Mouse (Mus musculus) CH12.LX (cell line): ENCODE measurements around the gene Sema3a. TPM values are rescaled to one million over a fixed set of nuclear protein-coding genes. Genes with fewer than 3 reads are reported as not detected.

Experiments used
- DNase-seq: peaks from one replicate; pipeline ENCODE4 v3.0.0-alpha.2; 2013; ENCODE audit errors: extremely low read depth
- H3K27ac ChIP-seq: 2 replicates; pipeline ENCODE4 v1.5.1; 2012; ENCODE audit warnings: low read depth, mild to moderate bottlenecking, control low read depth, moderate library complexity; ENCODE audit not compliant: insufficient read depth
- H3K27me3 ChIP-seq: replicated peaks from 2 replicates; pipeline ENCODE3; 2012; ENCODE audit warnings: inconsistent platforms
- H3K36me3 ChIP-seq, 2 experiments: replicated peaks in 1 of 2; 2 replicates each; pipeline versions ENCODE3 to v1.6.1; 2012; ENCODE audit warnings: inconsistent platforms in 1 of 2, low read length in 1 of 2, mild to moderate bottlenecking in 1 of 2, mixed read lengths in 1 of 2, moderate library complexity in 1 of 2; ENCODE audit not compliant: control insufficient read depth in 1 of 2, insufficient read depth in 1 of 2
- H3K4me1 ChIP-seq, 2 experiments: 2 replicates each; pipeline ENCODE4 v1.6.1; 2012; ENCODE audit warnings: inconsistent platforms in 1 of 2, moderate library complexity in 1 of 2; ENCODE audit not compliant: insufficient read depth in 2 of 2, control insufficient read depth in 1 of 2
- H3K4me2 ChIP-seq: 2 replicates; pipeline ENCODE4 v1.6.1; 2012; ENCODE audit warnings: low read depth, mild to moderate bottlenecking, control low read depth; ENCODE audit not compliant: poor library complexity, insufficient read depth, severe bottlenecking
- H3K4me3 ChIP-seq, 3 experiments: fragments of 150-350 bp in 1 of 3; sonication (generic) in 1 of 3; replicated peaks in 1 of 3; 2 replicates each; pipeline versions ENCODE3 to v1.5.1; 2011 to 2012; ENCODE audit warnings: low read depth in 2 of 3, low read length in 2 of 3, mild to moderate bottlenecking in 2 of 3, moderate library complexity in 2 of 3, control low read depth in 1 of 3, improper control_type of control experiment in 1 of 3, inconsistent platforms in 1 of 3, mixed read lengths in 1 of 3; ENCODE audit not compliant: poor library complexity in 1 of 3
- H3K79me2 ChIP-seq: replicated peaks from 2 replicates; pipeline ENCODE4 v1.6.1; 2012; ENCODE audit warnings: mild to moderate bottlenecking, moderate library complexity; ENCODE audit not compliant: control insufficient read depth, poor library complexity, insufficient read depth, severe bottlenecking; ENCODE audit errors: extremely low read depth
- H3K9ac ChIP-seq: 2 replicates; pipeline ENCODE4 v1.6.1; 2012; ENCODE audit warnings: low read depth, mild to moderate bottlenecking, control low read depth, moderate library complexity; ENCODE audit not compliant: insufficient read depth
- H3K9me3 ChIP-seq: replicated peaks from 2 replicates; pipeline ENCODE3; 2012; ENCODE audit warnings: low read length, inconsistent platforms, mixed read lengths
- CHD2 ChIP-seq: IDR thresholded peaks from 2 replicates; pipeline ENCODE4 v1.6.1; 2011; ENCODE audit warnings: low read length, improper control_type of control experiment
- CTCF ChIP-seq, 2 experiments: IDR thresholded peaks in 1 of 2; conservative IDR thresholded peaks in 1 of 2; 2 replicates each; pipeline ENCODE4 v1.5.1; 2011 to 2012; ENCODE audit warnings: low read depth in 2 of 2, low read length in 2 of 2, improper control_type of control experiment in 1 of 2, inconsistent platforms in 1 of 2, mild to moderate bottlenecking in 1 of 2, moderate library complexity in 1 of 2
- ELF1 ChIP-seq: IDR thresholded peaks from 2 replicates; pipeline ENCODE4 v1.6.1; 2014; ENCODE audit warnings: low read depth, mild to moderate bottlenecking, inconsistent platforms, low read length, improper control_type of control experiment
- EP300 ChIP-seq: IDR thresholded peaks from 2 replicates; pipeline ENCODE4 v1.6.1; 2011; ENCODE audit warnings: low read length, improper control_type of control experiment
- ETS1 ChIP-seq: conservative IDR thresholded peaks from 2 replicates; pipeline ENCODE4 v1.6.1; 2012; ENCODE audit warnings: low read depth, mild to moderate bottlenecking, inconsistent platforms, low read length, improper control_type of control experiment, moderate library complexity
- GABPA ChIP-seq: IDR thresholded peaks from 2 replicates; pipeline ENCODE4 v1.6.1; 2012; ENCODE audit warnings: low read depth, low read length, improper control_type of control experiment, inconsistent platforms; ENCODE audit not compliant: insufficient replicate concordance
- HCFC1 ChIP-seq: IDR thresholded peaks from 2 replicates; pipeline ENCODE4 v1.6.1; 2012; ENCODE audit warnings: low read depth, mild to moderate bottlenecking, inconsistent platforms, low read length, improper control_type of control experiment
- KAT2A ChIP-seq: IDR thresholded peaks from 2 replicates; pipeline ENCODE4 v1.6.1; 2012; ENCODE audit warnings: low read length, improper control_type of control experiment, inconsistent platforms; ENCODE audit not compliant: insufficient replicate concordance
- MAFK ChIP-seq: IDR thresholded peaks from 2 replicates; pipeline ENCODE4 v1.6.1; 2011; ENCODE audit warnings: low read length, improper control_type of control experiment; ENCODE audit not compliant: insufficient replicate concordance
- MAX ChIP-seq: IDR thresholded peaks from 2 replicates; pipeline ENCODE4 v1.6.1; 2011; ENCODE audit warnings: low read length, improper control_type of control experiment
- MEF2A ChIP-seq: IDR thresholded peaks from 2 replicates; pipeline ENCODE4 v1.6.1; 2014; ENCODE audit warnings: low read depth, mild to moderate bottlenecking, inconsistent platforms, low read length, improper control_type of control experiment, borderline replicate concordance
- NRF1 ChIP-seq: IDR thresholded peaks from 2 replicates; pipeline ENCODE4 v1.6.1; 2014; ENCODE audit warnings: low read depth, mild to moderate bottlenecking, inconsistent platforms, low read length, improper control_type of control experiment, moderate library complexity
- PAX5 ChIP-seq: IDR thresholded peaks from 2 replicates; pipeline ENCODE4 v1.6.1; 2012; ENCODE audit warnings: low read length, inconsistent platforms, mixed read lengths
- POLR2A ChIP-seq: IDR thresholded peaks from 2 replicates; pipeline ENCODE4 v1.6.1; 2011; ENCODE audit warnings: low read depth, mild to moderate bottlenecking, improper control_type of control experiment, low read length
- POLR2AphosphoS2 ChIP-seq: IDR thresholded peaks from 2 replicates; pipeline ENCODE4 v1.6.1; 2011; ENCODE audit warnings: low read depth, low read length, improper control_type of control experiment
- RCOR1 ChIP-seq: conservative IDR thresholded peaks from 2 replicates; pipeline ENCODE4 v1.6.1; 2012; ENCODE audit warnings: low read depth, mild to moderate bottlenecking, inconsistent platforms, low read length, improper control_type of control experiment
- SMC3 ChIP-seq: IDR thresholded peaks from 2 replicates; pipeline ENCODE4 v1.6.1; 2011; ENCODE audit warnings: low read depth, low read length, improper control_type of control experiment
- TBP ChIP-seq: conservative IDR thresholded peaks from 2 replicates; pipeline ENCODE4 v1.6.1; 2011; ENCODE audit warnings: low read depth, low read length, improper control_type of control experiment
- UBTF ChIP-seq: IDR thresholded peaks from 2 replicates; pipeline ENCODE4 v1.6.1; 2012; ENCODE audit warnings: low read depth, mild to moderate bottlenecking, inconsistent platforms, low read length, improper control_type of control experiment, moderate library complexity
- USF1 ChIP-seq: IDR thresholded peaks from 2 replicates; pipeline ENCODE4 v1.6.1; 2014; ENCODE audit warnings: low read depth, mild to moderate bottlenecking, inconsistent platforms, low read length, improper control_type of control experiment
- ZKSCAN1 ChIP-seq: IDR thresholded peaks from 2 replicates; pipeline ENCODE4 v1.6.1; 2012; ENCODE audit warnings: low read depth, inconsistent platforms, low read length, improper control_type of control experiment, borderline replicate concordance
- dilution Hi-C: fragments of 300-500 bp; cut with MboI; formaldehyde crosslinking; loops from 2 replicates; pipeline ENCODE4 v1.14.3; 2020; ENCODE audit warnings: low sequenced_read_pairs; ENCODE audit not compliant: extremely low pct_unique_long_range_greater_than_20kb, extremely low pct_ligation_motif_present
- in situ Hi-C: fragments of 300-500 bp; cut with MboI; formaldehyde crosslinking; loops from 3 replicates; pipeline ENCODE4 v1.14.3; 2019; ENCODE audit warnings: low sequenced_read_pairs, low pct_ligation_motif_present, low pct_unique_long_range_greater_than_20kb, mixed read lengths
- polyA plus RNA-seq: library from polyadenylated mRNA; unstranded; fragments of >175 nt; gene quantifications from 2 replicates; pipeline ENCODE4 v1.2.1, GENCODE M21; 2012; ENCODE audit warnings: low read depth; ENCODE audit not compliant: insufficient read length
- total RNA-seq, 2 experiments: library from RNA; depleted of rRNA; stranded (reverse); fragments of 300-350 nt in 1 of 2; fragments of >200 nt in 1 of 2; gene quantifications; 2 replicates each; pipeline ENCODE4 v1.2.3; 2012 to 2014

The Sema3a gene
- total and polyA plus RNA-seq, 3 experiments = not detected

DNA sequence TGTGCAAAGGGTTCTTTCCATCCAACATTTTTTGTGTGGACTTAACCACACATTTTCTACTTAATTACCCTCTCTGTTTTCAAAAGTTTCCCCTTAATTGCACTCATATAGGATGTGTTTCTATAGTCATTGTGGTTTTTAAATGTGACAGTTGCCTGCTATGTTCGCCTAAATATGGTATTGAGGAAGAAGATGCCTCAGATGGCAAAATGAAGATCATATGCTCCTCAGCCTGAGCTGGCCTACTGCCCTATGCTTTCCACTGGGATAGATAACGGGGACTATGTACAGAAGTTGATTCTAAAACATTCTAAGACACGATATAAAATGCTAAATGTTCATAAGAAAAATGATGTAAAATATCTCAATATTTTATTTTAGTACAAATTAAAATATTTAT is 138.3 kb downstream of the Sema3a start:
- Histone ChIP-seq H3K27ac (no peak overlapping the region), H3K4me1 (no peaks in the 10 kb centered on the region), H3K4me3 (no peak overlapping the region), H3K4me2 (no peak overlapping the region), H3K9me3 (peaks cover 25% of the 10 kb centered on the region), H3K79me2 (no peaks in the 10 kb centered on the region), H3K9ac (no peak overlapping the region), H3K36me3 (no peaks in the 10 kb centered on the region), H3K27me3 (no peaks in the 10 kb centered on the region)
- dilution Hi-C loops (no loop called here), in situ Hi-C loops (no loop called here)
- no peak for TF ChIP-seq CTCF (conservative IDR thresholded peaks at IDR 0.05 in 1 of 2, IDR thresholded peaks at IDR 0.05 in 1 of 2; ENCODE audit: low read depth in 2 of 2, low read length in 2 of 2)
- no peak for TF ChIP-seq HCFC1
- TF ChIP-seq RCOR1 = no peak
- no peak for TF ChIP-seq MEF2A
- TF ChIP-seq CHD2 = no peak
- TF ChIP-seq ELF1 = no peak
- TF ChIP-seq SMC3 = no peak
- no peak for TF ChIP-seq POLR2A
- no peak for TF ChIP-seq MAFK
- DNase-seq = no peak

DNA sequence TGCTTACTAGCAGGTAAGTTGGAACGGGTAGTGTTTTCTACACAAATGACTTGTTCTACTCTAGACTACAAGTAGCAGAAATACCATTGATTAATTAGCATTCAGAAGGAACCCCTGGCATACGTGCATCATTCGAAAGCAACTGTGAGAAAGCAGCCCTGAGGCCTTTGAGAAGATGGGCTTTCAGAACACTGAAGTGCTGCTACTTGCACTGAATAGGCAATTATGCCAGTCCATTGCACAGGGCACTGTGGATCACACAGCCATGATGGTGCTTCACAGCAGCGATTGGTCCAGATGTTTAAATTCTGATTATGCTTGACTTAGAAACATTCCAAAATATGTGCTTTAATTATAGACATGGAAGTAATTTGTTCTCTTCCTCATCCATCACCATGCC is 187.5 kb downstream of the Sema3a start:
- Histone ChIP-seq H3K27me3 (no peaks in the 10 kb centered on the region), H3K4me3 (no peak overlapping the region), H3K79me2 (no peaks in the 10 kb centered on the region), H3K36me3 (no peaks in the 10 kb centered on the region), H3K9me3 (peaks cover 18% of the 10 kb centered on the region), H3K9ac (no peak overlapping the region), H3K27ac (no peak overlapping the region), H3K4me1 (no peaks in the 10 kb centered on the region), H3K4me2 (no peak overlapping the region)
- TF ChIP-seq MAX = no peak
- no peak for TF ChIP-seq USF1
- TF ChIP-seq PAX5 = no peak
- no peak for TF ChIP-seq MEF2A
- TF ChIP-seq HCFC1 = no peak
- no peak for TF ChIP-seq NRF1
- no peak for TF ChIP-seq ZKSCAN1
- TF ChIP-seq GABPA = no peak
- no peak for TF ChIP-seq POLR2AphosphoS2
- TF ChIP-seq EP300 = no peak
- TF ChIP-seq SMC3 = no peak
- TF ChIP-seq MAFK = no peak
- TF ChIP-seq ETS1 = no peak
- TF ChIP-seq KAT2A = no peak
- no peak for TF ChIP-seq ELF1
- no peak for TF ChIP-seq TBP
- no peak for TF ChIP-seq UBTF
- dilution Hi-C loops = no loop called here
- no peak for DNase-seq
- in situ Hi-C loops = no loop called here
